Mouse (Mus musculus): ENCODE data around the gene Usp46.
"Not testable (repeated sequence)": the region's sequence is repeated elsewhere in the genome, so short reads cannot be mapped to it uniquely, and the experiment has no call there.

Usp46 gene

DNA sequence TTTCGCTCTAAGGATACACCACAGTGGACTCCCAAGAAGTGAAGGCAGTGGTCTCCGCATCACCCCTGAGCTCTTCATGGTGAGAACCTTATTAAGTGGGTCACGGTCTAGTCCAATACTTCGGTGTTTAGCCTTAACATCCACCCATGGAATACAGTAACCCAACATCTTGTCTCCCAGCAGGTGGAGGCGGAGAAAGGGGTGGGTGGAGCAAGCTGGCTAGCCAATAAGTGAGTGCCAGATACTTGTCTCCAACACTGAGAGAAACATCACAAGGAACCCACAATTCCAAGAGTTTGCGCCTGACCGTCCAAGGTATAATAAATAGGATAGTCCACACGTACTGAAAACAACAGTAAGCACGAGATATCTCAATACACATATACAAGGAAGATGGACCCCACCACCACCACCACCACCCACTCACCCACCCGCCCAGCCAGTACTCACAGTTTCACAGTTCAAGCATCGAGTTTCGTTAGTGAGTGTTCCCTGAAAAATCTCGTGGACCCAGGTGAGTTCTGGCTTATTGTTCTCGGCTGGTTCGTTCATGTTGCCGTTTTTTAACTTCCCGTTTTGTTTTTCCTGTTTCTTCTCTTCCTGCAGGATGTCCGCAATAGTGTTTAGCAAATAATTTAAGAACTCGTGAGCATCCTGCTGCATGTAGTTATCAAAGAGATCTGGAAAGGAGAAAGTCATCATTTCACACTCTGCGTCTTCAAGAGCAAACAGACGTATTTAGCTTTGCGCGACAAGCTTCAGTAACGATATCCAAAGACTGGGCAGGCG is 39.3 kb downstream of the Usp46 start:
- no peak for DNase-seq (ENCODE audit: low read depth, low spot score)

- DNase-seq (ENCODE audit: low read depth, low spot score): no peak
Measured at GRCm38 (mm10) chr5:74028221-74028620, 40.0 kb downstream of the Usp46 start.

- DNase-seq (ENCODE audit: low read depth, low spot score): no peak
Measured at GRCm38 (mm10) chr5:74020506-74020905, 47.7 kb downstream of the Usp46 start.

DNA sequence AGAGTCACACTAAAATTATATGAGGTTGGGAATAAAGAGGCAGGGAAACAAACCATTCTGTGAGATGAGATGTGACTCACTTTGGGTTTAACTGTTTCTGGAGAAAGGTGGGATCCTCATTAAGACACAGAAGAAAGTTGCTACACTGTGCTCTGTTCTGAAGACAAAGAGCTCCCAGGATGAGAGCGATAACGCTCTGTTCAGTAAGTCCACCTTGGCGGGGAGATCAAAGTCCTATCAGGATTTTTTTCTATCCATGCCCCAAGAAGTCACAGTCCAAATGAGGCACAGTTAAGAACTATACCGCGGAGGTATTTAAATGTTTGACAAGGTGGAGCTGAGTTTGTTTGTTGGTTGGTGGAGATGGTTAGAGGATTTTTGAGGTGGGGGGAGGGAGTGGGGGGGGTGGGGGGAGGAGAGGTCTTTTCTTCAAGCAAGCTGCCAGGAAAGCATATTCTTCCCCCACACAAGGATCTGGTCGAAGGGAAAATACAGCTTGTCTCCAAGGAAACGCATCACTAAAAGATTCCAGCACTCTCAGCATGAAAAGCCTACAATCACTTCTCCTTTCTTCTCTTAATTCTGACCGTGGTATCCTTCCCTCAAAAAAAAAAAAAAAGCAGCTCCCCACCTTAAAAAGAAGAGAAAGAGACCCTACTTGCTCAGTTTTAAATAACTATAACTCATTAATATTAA is 49.2 kb downstream of the Usp46 start:
- DNase-seq (ENCODE audit: low read depth, low spot score): no peak

DNA sequence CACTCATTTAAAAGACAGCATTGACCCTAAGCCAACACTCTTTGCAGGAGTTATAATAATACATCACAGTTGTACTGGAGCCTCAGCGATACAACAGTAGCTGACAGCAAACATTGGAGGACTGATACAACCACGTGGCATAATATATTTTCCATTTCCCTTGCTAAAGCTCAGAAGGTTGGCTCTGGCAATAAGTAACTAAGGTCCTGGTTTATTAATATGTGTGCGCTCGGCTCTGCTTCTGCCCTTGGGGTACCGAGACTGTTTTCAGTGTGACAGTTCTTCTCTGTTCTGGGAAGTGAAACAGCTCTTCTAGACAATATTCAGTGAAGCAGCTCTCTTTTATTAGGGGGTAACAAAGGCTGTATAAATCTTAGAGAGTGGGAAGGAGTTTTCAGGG is 50.7 kb downstream of the Usp46 start:
- DNase-seq (ENCODE audit: low read depth, low spot score): no peak

- DNase-seq (ENCODE audit: low read depth, low spot score): no peak
Measured at GRCm38 (mm10) chr5:74011629-74012028, 56.6 kb downstream of the Usp46 start.

DNA sequence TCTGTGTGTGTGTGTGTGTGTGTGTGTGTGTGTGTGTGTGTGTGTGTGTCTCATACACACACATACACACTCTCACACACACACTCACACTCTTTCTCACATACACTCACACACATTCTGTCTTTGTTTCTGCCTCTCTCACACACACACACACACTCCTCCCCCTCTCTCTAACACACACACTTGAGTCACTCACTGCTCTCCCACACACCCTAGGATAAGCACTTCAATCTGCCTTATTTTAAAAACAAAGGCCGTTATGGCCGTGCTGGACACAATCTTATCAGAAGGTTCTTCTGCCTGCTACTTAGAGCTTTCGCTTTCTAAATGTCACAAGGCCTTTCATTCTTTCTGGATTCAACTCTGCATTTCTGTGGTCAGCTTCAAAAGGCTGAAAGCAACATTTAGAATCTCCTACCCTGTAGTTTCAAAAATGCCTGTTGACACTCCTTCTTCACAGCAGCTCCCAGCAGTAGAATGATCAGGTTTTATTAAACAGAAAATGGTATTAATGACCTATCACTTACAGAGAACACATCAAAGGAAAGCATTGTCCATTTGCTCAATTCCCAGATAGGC is 60.6 kb downstream of the Usp46 start:
- no peak for DNase-seq (ENCODE audit: low read depth, low spot score)

- no peak for DNase-seq (ENCODE audit: low read depth, low spot score)
Measured at GRCm38 (mm10) chr5:74005936-74006335, 62.3 kb downstream of the Usp46 start.

GRCm38 (mm10) chr5:74001743-74002142 is 66.5 kb downstream of the Usp46 start:
- no peak for DNase-seq (ENCODE audit: low read depth, low spot score)

DNA sequence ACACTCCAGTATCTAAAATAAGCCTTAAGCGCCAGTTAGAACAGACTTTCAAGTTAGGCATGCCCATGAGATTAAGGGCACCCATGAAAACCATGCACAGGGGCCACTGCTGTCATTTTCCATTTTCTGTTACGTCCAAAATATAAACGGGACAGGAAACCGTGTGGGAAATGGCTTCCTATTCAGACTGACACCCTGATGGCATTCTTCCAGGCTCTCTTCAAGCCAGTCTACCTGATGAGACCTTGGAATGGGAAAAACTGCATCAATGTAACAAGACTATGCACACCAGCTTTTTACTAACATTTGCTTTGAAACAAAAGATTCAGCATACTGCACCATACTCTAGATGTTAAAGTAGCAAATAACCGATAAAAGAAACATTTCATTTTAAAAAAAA is 69.3 kb downstream of the Usp46 start:
- DNase-seq (ENCODE audit: low read depth, low spot score): no peak

GRCm38 (mm10) chr5:73994850-73995249 is 73.4 kb downstream of the Usp46 start:
- no peak for DNase-seq (ENCODE audit: low read depth, low spot score)

DNA sequence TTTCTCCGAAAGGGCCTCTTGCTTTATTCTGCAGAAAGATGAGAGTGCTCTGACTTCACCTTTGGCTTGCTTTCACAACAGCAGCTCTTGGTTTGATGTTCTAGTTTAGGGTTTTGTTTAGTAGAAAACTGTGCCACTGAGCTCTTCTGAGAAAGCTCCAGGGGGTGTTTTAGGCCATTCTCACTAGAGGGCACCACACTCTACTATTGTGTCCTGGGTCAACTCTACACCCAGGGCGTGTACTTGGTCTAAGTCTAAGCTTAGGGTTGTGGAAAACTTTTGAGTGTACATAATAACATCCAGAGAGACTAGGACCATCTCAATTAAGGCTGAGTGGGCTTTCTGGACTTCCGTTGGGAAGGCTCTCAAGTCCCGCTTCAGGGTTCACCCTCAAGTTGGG is 74.7 kb downstream of the Usp46 start:
- no peak for DNase-seq (ENCODE audit: low read depth, low spot score)

GRCm38 (mm10) chr5:73992321-73992720 is 75.9 kb downstream of the Usp46 start:
- no peak for DNase-seq (ENCODE audit: low read depth, low spot score)

DNA sequence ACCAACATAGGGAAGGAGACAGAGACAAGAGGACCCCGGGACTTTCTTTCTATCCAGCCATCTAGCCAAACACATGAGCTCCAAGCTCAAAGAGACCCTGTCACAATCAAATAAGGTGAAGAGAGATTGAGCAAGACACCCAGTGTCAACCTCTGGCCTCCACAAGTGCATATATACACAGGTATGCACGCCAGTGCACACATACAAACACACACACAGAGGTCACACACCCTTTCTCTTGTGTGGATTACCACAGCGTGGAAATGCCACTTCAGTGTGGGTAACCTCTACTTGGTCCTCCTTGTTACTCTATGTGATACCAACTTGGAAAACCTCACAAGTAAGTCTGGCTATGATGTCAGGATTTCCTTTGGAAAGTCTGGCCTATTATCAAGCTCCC is 78.7 kb downstream of the Usp46 start:
- no peak for DNase-seq (ENCODE audit: low read depth, low spot score)

DNA sequence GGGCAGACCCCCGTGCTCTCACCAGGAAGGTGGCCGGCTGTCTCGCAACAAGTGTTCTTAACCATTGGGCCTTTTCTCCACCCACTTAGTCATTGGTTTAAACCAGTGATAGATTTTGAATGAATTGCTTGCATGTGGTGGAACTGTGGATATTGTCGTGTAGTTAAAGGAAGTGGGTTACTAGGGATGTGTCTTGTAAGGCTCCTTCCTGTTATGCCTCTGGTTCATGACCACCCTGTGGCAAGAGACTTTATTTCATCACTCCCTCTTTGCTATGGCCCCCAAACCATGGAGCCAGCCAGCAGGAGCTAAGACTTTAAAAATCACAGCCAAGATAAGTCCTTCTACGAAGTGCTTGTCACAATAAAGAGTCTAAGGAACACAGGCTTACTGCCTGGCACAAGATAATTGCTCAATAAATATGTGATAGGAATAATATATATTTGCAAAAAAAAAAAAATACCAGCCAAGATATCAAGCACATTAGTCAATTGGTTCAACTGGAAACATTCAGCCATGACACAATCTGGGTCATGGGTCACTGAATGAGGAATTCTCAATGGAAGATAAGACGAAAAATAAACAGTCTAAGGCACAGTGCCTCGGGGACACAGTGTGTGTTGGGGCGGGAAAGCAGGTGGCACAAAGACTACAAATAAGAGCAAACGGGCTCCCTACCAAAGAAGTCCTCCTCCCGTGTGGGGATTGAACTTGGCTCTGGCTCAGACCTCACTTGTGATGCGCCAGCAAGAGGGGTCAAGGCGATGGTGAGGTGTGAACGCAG is 80.3 kb downstream of the Usp46 start:
- DNase-seq (ENCODE audit: low read depth, low spot score): no peak

GRCm38 (mm10) chr5:73977426-73977825 is 90.8 kb downstream of the Usp46 start:
- no peak for DNase-seq (ENCODE audit: low read depth, low spot score)

- no peak for DNase-seq (ENCODE audit: low read depth, low spot score)
Measured at GRCm38 (mm10) chr5:73971701-73972100, 96.5 kb downstream of the Usp46 start.

DNA sequence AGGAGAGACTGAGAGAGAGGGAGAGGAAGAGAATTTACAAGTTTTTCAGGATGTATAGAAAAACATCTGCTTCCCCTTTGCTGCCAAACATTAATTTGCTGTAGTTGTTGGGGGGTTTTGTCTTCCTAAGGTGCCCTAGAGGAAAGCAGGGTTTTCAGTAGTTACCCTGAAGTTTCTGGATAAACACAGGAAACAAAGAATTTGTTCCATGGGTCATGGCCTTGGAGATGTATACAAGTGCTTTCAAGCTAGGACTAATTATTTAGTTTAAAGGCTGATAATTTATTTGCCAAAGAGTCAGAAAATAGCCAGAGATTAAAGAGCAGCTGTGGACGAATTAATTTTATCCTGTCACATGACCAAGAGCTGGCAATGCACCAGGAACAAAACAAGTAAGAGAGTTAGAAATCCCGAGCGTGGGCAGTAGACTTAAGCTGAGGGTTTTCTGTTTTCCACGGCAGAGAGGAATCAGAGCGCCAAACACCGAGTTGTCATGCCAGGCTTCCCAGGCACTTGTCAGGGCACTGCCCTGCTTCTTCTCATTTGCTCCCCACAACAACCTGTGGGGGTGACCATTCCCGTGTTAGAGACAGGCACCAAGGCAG is 98.1 kb downstream of the Usp46 start:
- DNase-seq (ENCODE audit: low read depth, low spot score): no peak

DNA sequence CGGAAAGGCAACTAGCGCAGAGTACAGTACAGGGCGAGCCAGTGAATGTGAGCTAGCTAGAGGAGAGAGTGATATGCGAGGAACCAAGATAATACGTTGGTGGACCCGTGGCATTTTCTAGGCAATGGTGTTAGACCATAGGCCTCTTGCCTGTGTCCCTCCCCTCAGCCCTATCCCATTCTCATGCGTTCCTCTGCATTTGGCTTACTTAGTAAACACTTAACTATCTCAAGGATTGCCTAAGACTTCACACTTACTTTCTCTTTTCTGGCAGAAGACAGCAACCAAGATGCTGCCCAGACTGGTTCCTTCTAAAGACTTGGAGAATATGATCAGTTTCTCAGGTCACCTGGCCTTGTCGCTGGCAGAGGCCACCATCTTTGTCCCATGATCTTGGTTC is 98.9 kb downstream of the Usp46 start:
- no peak for DNase-seq (ENCODE audit: low read depth, low spot score)

DNA sequence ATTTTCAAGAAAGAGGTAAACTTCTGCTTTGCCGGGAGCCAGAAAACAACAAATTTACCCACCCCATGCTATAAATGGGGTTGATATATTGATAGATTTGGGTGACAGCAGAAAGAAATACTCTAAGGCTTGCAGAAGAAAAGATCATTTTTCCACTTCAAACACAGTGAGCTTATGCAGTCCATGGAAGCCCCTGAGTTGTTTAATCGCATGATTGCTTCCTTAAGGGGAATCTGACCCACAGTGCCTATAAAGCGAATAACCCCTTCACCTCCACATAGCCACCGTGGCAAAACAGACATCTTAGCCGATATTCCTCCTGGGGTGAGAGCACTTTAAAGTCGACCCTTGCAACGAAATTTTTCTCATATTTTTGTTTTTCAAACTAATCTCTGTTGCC is 108.5 kb downstream of the Usp46 start:
- no peak for DNase-seq (ENCODE audit: low read depth, low spot score)

- not testable (repeated sequence) for DNase-seq (ENCODE audit: low read depth, low spot score)
Measured at GRCm38 (mm10) chr5:73958614-73959013, 109.6 kb downstream of the Usp46 start.

GRCm38 (mm10) chr5:73958096-73958495 is 110.1 kb downstream of the Usp46 start:
- DNase-seq (ENCODE audit: low read depth, low spot score): no peak
